Mouse (Mus musculus): Measurements from ENCODE around the gene Ubl3.

- no peak for TF ChIP-seq CTCF (IDR thresholded peaks at IDR 0.05; ENCODE audit: borderline replicate concordance, extremely low read depth, insufficient read depth, insufficient read length)
- no peak for TF ChIP-seq POLR2A (IDR thresholded peaks at IDR 0.05; ENCODE audit: borderline replicate concordance, extremely low read depth, insufficient read depth, insufficient read length, poor library complexity, severe bottlenecking)
Observed at GRCm38 (mm10) chr5:148546970-148547369, 5.6 kb downstream of the Ubl3 start.
